Mouse (Mus musculus): ENCODE results near the gene Mfap5. TPM values are rescaled to one million over a fixed set of nuclear protein-coding genes. Genes with fewer than 3 reads are reported as not detected.

The Mfap5 gene
- total and polyA plus RNA-seq, 3 experiments: not detected

GRCm38 (mm10) chr6:122523289-122523688, 17.6 kb downstream of the Mfap5 start:
- Histone ChIP-seq H3K4me3 (ENCODE audit: control insufficient read depth in 1 of 2, insufficient read depth in 1 of 2, low read depth in 2 of 2, low read length in 2 of 2) (no peak overlapping the region), H3K36me3 (ENCODE audit: control insufficient read depth in 1 of 2, insufficient read depth in 2 of 2, low read length in 2 of 2) (no peaks in the 10 kb centered on the region), H3K9ac (ENCODE audit: control insufficient read depth, low read depth, low read length, poor library complexity, severe bottlenecking) (no peak overlapping the region), H3K4me1 (ENCODE audit: control insufficient read depth in 1 of 2, insufficient read depth in 2 of 2, low read length in 2 of 2) (no peaks in the 10 kb centered on the region), H3K27ac (ENCODE audit: control insufficient read depth, low read depth, low read length) (no peak overlapping the region), H3K9me3 (replicated peaks; ENCODE audit: insufficient read depth, low read length) (no peaks in the 10 kb centered on the region), H3K27me3 (ENCODE audit: control insufficient read depth in 1 of 2, insufficient read depth in 2 of 2, low read length in 2 of 2) (peaks cover 2 to 9% of the 10 kb centered on the region in 2 experiments; a peak in 3 of 4 replicates), H3K79me2 (ENCODE audit: control insufficient read depth, insufficient read depth, low read length, poor library complexity) (no peaks in the 10 kb centered on the region)
- DNase-seq (ENCODE audit: low read depth, low spot score): no peak
- no peak for TF ChIP-seq MXI1 (IDR thresholded peaks at IDR 0.05; ENCODE audit: low read depth, low read length)
- TF ChIP-seq POLR2AphosphoS2 (IDR thresholded peaks at IDR 0.05; ENCODE audit: low read length): no peak
- TF ChIP-seq CTCF (IDR thresholded peaks at IDR 0.05 in 2 of 3, conservative IDR thresholded peaks at IDR 0.05 in 1 of 3; ENCODE audit: control insufficient read depth in 1 of 3, insufficient read depth in 1 of 3, low read depth in 2 of 3, low read length in 3 of 3, poor library complexity in 1 of 3, severe bottlenecking in 1 of 3): peak in 2 of 3 experiments; percentile 13 to 61; a peak in 3 of 6 replicates
- TF ChIP-seq ZNF384 (IDR thresholded peaks at IDR 0.05; ENCODE audit: low read depth, low read length): no peak

GRCm38 (mm10) chr6:122527596-122527995, 22.0 kb downstream of the Mfap5 start:
- no peak overlapping the region for H3K9ac ChIP-seq (ENCODE audit: control insufficient read depth, low read depth, low read length, poor library complexity, severe bottlenecking)
- DNase-seq (ENCODE audit: low read depth, low spot score): no peak
- no peak for TF ChIP-seq MAFK (IDR thresholded peaks at IDR 0.05; ENCODE audit: borderline replicate concordance, low read depth, low read length)
- H3K27ac ChIP-seq (ENCODE audit: control insufficient read depth, low read depth, low read length): no peak overlapping the region
- H3K79me2 ChIP-seq (ENCODE audit: control insufficient read depth, insufficient read depth, low read length, poor library complexity): no peaks in the 10 kb centered on the region
- no peak overlapping the region for H3K4me3 ChIP-seq (ENCODE audit: control insufficient read depth in 1 of 2, insufficient read depth in 1 of 2, low read depth in 2 of 2, low read length in 2 of 2)
- H3K4me1 ChIP-seq (ENCODE audit: control insufficient read depth in 1 of 2, insufficient read depth in 2 of 2, low read length in 2 of 2): no peaks in the 10 kb centered on the region
- H3K36me3 ChIP-seq (ENCODE audit: control insufficient read depth in 1 of 2, insufficient read depth in 2 of 2, low read length in 2 of 2): no peaks in the 10 kb centered on the region
- H3K27me3 ChIP-seq (ENCODE audit: control insufficient read depth in 1 of 2, insufficient read depth in 2 of 2, low read length in 2 of 2): peaks cover 10 to 15% of the 10 kb centered on the region in 2 experiments
- H3K9me3 ChIP-seq (replicated peaks; ENCODE audit: insufficient read depth, low read length): no peaks in the 10 kb centered on the region

GRCm38 (mm10) chr6:122528136-122528535, 22.5 kb downstream of the Mfap5 start:
- Histone ChIP-seq H3K9me3 (replicated peaks; ENCODE audit: insufficient read depth, low read length) (no peaks in the 10 kb centered on the region), H3K36me3 (ENCODE audit: control insufficient read depth in 1 of 2, insufficient read depth in 2 of 2, low read length in 2 of 2) (no peaks in the 10 kb centered on the region), H3K9ac (ENCODE audit: control insufficient read depth, low read depth, low read length, poor library complexity, severe bottlenecking) (no peak overlapping the region), H3K27ac (ENCODE audit: control insufficient read depth, low read depth, low read length) (no peak overlapping the region), H3K4me1 (ENCODE audit: control insufficient read depth in 1 of 2, insufficient read depth in 2 of 2, low read length in 2 of 2) (no peaks in the 10 kb centered on the region), H3K27me3 (ENCODE audit: control insufficient read depth in 1 of 2, insufficient read depth in 2 of 2, low read length in 2 of 2) (peaks cover 10 to 16% of the 10 kb centered on the region in 2 experiments), H3K4me3 (ENCODE audit: control insufficient read depth in 1 of 2, insufficient read depth in 1 of 2, low read depth in 2 of 2, low read length in 2 of 2) (no peak overlapping the region), H3K79me2 (ENCODE audit: control insufficient read depth, insufficient read depth, low read length, poor library complexity) (no peaks in the 10 kb centered on the region)
- DNase-seq (ENCODE audit: low read depth, low spot score): no peak
- no peak for TF ChIP-seq MYB (IDR thresholded peaks at IDR 0.05; ENCODE audit: low read depth, low read length)
- no peak for TF ChIP-seq TAL1 (IDR thresholded peaks at IDR 0.05; ENCODE audit: low read length)
- no peak for TF ChIP-seq POLR2AphosphoS2 (IDR thresholded peaks at IDR 0.05; ENCODE audit: low read length)
- TF ChIP-seq USF2 (IDR thresholded peaks at IDR 0.05; ENCODE audit: borderline replicate concordance in 1 of 2, insufficient read depth in 1 of 2, low read depth in 1 of 2, low read length in 2 of 2): no peak
- no peak for TF ChIP-seq ELF1 (IDR thresholded peaks at IDR 0.05; ENCODE audit: low read depth, low read length)
- TF ChIP-seq POLR2A (IDR thresholded peaks at IDR 0.05; ENCODE audit: control insufficient read depth in 1 of 2, insufficient read depth in 1 of 2, low read depth in 1 of 2, low read length in 2 of 2, poor library complexity in 1 of 2): no peak
- no peak for TF ChIP-seq ZC3H11A (IDR thresholded peaks at IDR 0.05; ENCODE audit: low read depth, low read length)
- TF ChIP-seq ZMIZ1 (IDR thresholded peaks at IDR 0.05; ENCODE audit: low read depth, low read length): no peak
- no peak for TF ChIP-seq GABPA (IDR thresholded peaks at IDR 0.05; ENCODE audit: low read depth, low read length)
- TF ChIP-seq TBP (IDR thresholded peaks at IDR 0.05; ENCODE audit: low read depth, low read length): no peak
- no peak for TF ChIP-seq MAFK (IDR thresholded peaks at IDR 0.05; ENCODE audit: borderline replicate concordance, low read depth, low read length)
- TF ChIP-seq BHLHE40 (IDR thresholded peaks at IDR 0.05; ENCODE audit: borderline replicate concordance, low read depth, low read length): no peak
- TF ChIP-seq ZKSCAN1 (IDR thresholded peaks at IDR 0.05; ENCODE audit: low read depth, low read length): no peak
- no peak for TF ChIP-seq E2F4 (IDR thresholded peaks at IDR 0.05; ENCODE audit: borderline replicate concordance, low read depth, low read length)
- TF ChIP-seq POLR2AphosphoS5 (IDR thresholded peaks at IDR 0.05; ENCODE audit: borderline replicate concordance, low read depth, low read length): no peak
- TF ChIP-seq NRF1 (IDR thresholded peaks at IDR 0.05; ENCODE audit: insufficient read depth, low read depth, low read length, poor library complexity, severe bottlenecking): no peak
- no peak for TF ChIP-seq HCFC1 (IDR thresholded peaks at IDR 0.05; ENCODE audit: low read depth, low read length)
- TF ChIP-seq MYC (IDR thresholded peaks at IDR 0.05; ENCODE audit: low read depth, low read length): no peak
- TF ChIP-seq CHD2 (IDR thresholded peaks at IDR 0.05; ENCODE audit: low read length): no peak
- TF ChIP-seq TCF12 (IDR thresholded peaks at IDR 0.05; ENCODE audit: low read depth, low read length): no peak
